Mouse (Mus musculus): ENCODE measurements at regions not wholly inside any gene's neighbourhood (a gene's known extent, or its start where the extent isn't known, plus 50 kb on each side); places are given as distances from the start of the nearest gene placed in this dataset.

- no peaks in the 10 kb centered on the region for H3K79me3 ChIP-seq (ENCODE audit: low read depth)
- H3K4me3 ChIP-seq (ENCODE audit: insufficient read depth, poor library complexity, severe bottlenecking) = no peak overlapping the region
- H3K36me3 ChIP-seq (ENCODE audit: control insufficient read depth, insufficient read depth) = no peaks in the 10 kb centered on the region
- TF ChIP-seq CEBPB (IDR thresholded peaks at IDR 0.05; ENCODE audit: low read depth) (no peak), FOSL1 (IDR thresholded peaks at IDR 0.05; ENCODE audit: insufficient read depth, low read length, poor library complexity, severe bottlenecking) (no peak), MYOD1 (IDR thresholded peaks at IDR 0.05; ENCODE audit: control insufficient read depth, insufficient read length, low read depth) (no peak), MAX (IDR thresholded peaks at IDR 0.05) (no peak), CTCF (IDR thresholded peaks at IDR 0.05; ENCODE audit: control insufficient read depth, insufficient read depth, insufficient read length) (no peak)
- no peaks in the 10 kb centered on the region for H3K79me2 ChIP-seq (ENCODE audit: control insufficient read depth, insufficient read depth)
- no peaks in the 10 kb centered on the region for H3K27me3 ChIP-seq (ENCODE audit: control insufficient read depth, insufficient read depth, insufficient read length)
- H3ac ChIP-seq (ENCODE audit: control insufficient read depth, insufficient read length, low read depth) = no peak overlapping the region
Measured at GRCm38 (mm10) chr17:69736379-69737096, 232.3 kb upstream of the Dlgap1 start.

- Histone ChIP-seq H3K36me3 (ENCODE audit: control insufficient read depth, insufficient read depth) (no peaks in the 10 kb centered on the region), H3K4me3 (ENCODE audit: insufficient read depth, poor library complexity, severe bottlenecking) (no peak overlapping the region), H3K27me3 (ENCODE audit: control insufficient read depth, insufficient read depth, insufficient read length) (peaks cover 5% of the 10 kb centered on the region), H3K79me2 (ENCODE audit: control insufficient read depth, insufficient read depth) (no peaks in the 10 kb centered on the region), H3ac (ENCODE audit: control insufficient read depth, insufficient read length, low read depth) (no peak overlapping the region), H3K79me3 (ENCODE audit: low read depth) (no peaks in the 10 kb centered on the region)
- TF ChIP-seq FOSL1 (IDR thresholded peaks at IDR 0.05; ENCODE audit: insufficient read depth, low read length, poor library complexity, severe bottlenecking) (no peak), MAX (IDR thresholded peaks at IDR 0.05) (no peak), MYOG (IDR thresholded peaks at IDR 0.05; ENCODE audit: control insufficient read depth, extremely low read depth, insufficient read length) (no peak), USF1 (IDR thresholded peaks at IDR 0.05; ENCODE audit: low read depth) (no peak), MYOD1 (IDR thresholded peaks at IDR 0.05; ENCODE audit: control insufficient read depth, insufficient read length, low read depth) (no peak), CTCF (IDR thresholded peaks at IDR 0.05; ENCODE audit: control insufficient read depth, insufficient read depth, insufficient read length) (no peak), CEBPB (IDR thresholded peaks at IDR 0.05; ENCODE audit: low read depth) (no peak)
Measured at GRCm38 (mm10) chr17:69769002-69769421, 199.9 kb upstream of the Dlgap1 start.

GRCm38 (mm10) chr17:69770046-69770445 is 198.8 kb upstream of the Dlgap1 start:
- H3ac ChIP-seq (ENCODE audit: control insufficient read depth, insufficient read length, low read depth) = no peak overlapping the region
- no peaks in the 10 kb centered on the region for H3K79me3 ChIP-seq (ENCODE audit: low read depth)
- H3K79me2 ChIP-seq (ENCODE audit: control insufficient read depth, insufficient read depth) = no peaks in the 10 kb centered on the region
- no peaks in the 10 kb centered on the region for H3K36me3 ChIP-seq (ENCODE audit: control insufficient read depth, insufficient read depth)
- H3K27me3 ChIP-seq (ENCODE audit: control insufficient read depth, insufficient read depth, insufficient read length) = peaks cover 5% of the 10 kb centered on the region
- H3K4me3 ChIP-seq (ENCODE audit: insufficient read depth, poor library complexity, severe bottlenecking) = no peak overlapping the region
- TF ChIP-seq MYOG (IDR thresholded peaks at IDR 0.05; ENCODE audit: control insufficient read depth, extremely low read depth, insufficient read length) = no peak
- no peak for TF ChIP-seq FOSL1 (IDR thresholded peaks at IDR 0.05; ENCODE audit: insufficient read depth, low read length, poor library complexity, severe bottlenecking)
- no peak for TF ChIP-seq USF1 (IDR thresholded peaks at IDR 0.05; ENCODE audit: low read depth)
- TF ChIP-seq MAX (IDR thresholded peaks at IDR 0.05) = no peak
- no peak for TF ChIP-seq CTCF (IDR thresholded peaks at IDR 0.05; ENCODE audit: control insufficient read depth, insufficient read depth, insufficient read length)
- no peak for TF ChIP-seq MYOD1 (IDR thresholded peaks at IDR 0.05; ENCODE audit: control insufficient read depth, insufficient read length, low read depth)

- Histone ChIP-seq H3ac (ENCODE audit: control insufficient read depth, insufficient read length, low read depth) (no peak overlapping the region), H3K27me3 (ENCODE audit: control insufficient read depth, insufficient read depth, insufficient read length) (no peaks in the 10 kb centered on the region), H3K79me3 (ENCODE audit: low read depth) (no peaks in the 10 kb centered on the region), H3K36me3 (ENCODE audit: control insufficient read depth, insufficient read depth) (no peaks in the 10 kb centered on the region), H3K4me3 (ENCODE audit: insufficient read depth, poor library complexity, severe bottlenecking) (no peak overlapping the region), H3K79me2 (ENCODE audit: control insufficient read depth, insufficient read depth) (no peaks in the 10 kb centered on the region)
- TF ChIP-seq USF1 (IDR thresholded peaks at IDR 0.05; ENCODE audit: low read depth) (no peak), MAX (IDR thresholded peaks at IDR 0.05) (no peak), MYOD1 (IDR thresholded peaks at IDR 0.05; ENCODE audit: control insufficient read depth, insufficient read length, low read depth) (no peak), MYOG (IDR thresholded peaks at IDR 0.05; ENCODE audit: control insufficient read depth, extremely low read depth, insufficient read length) (no peak), FOSL1 (IDR thresholded peaks at IDR 0.05; ENCODE audit: insufficient read depth, low read length, poor library complexity, severe bottlenecking) (no peak), CEBPB (IDR thresholded peaks at IDR 0.05; ENCODE audit: low read depth) (no peak), CTCF (IDR thresholded peaks at IDR 0.05; ENCODE audit: control insufficient read depth, insufficient read depth, insufficient read length) (no peak)
Measured at GRCm38 (mm10) chr17:69781201-69781600, 187.7 kb upstream of the Dlgap1 start.

GRCm38 (mm10) chr17:69786985-69787384 is 181.9 kb upstream of the Dlgap1 start:
- H3ac ChIP-seq (ENCODE audit: control insufficient read depth, insufficient read length, low read depth) = no peak overlapping the region
- no peak for TF ChIP-seq FOSL1 (IDR thresholded peaks at IDR 0.05; ENCODE audit: insufficient read depth, low read length, poor library complexity, severe bottlenecking)
- TF ChIP-seq CEBPB (IDR thresholded peaks at IDR 0.05; ENCODE audit: low read depth) = no peak
- TF ChIP-seq MAX (IDR thresholded peaks at IDR 0.05) = no peak
- TF ChIP-seq MYOD1 (IDR thresholded peaks at IDR 0.05; ENCODE audit: control insufficient read depth, insufficient read length, low read depth) = no peak
- no peak for TF ChIP-seq CTCF (IDR thresholded peaks at IDR 0.05; ENCODE audit: control insufficient read depth, insufficient read depth, insufficient read length)
- TF ChIP-seq MYOG (IDR thresholded peaks at IDR 0.05; ENCODE audit: control insufficient read depth, extremely low read depth, insufficient read length) = no peak
- TF ChIP-seq USF1 (IDR thresholded peaks at IDR 0.05; ENCODE audit: low read depth) = no peak
- no peaks in the 10 kb centered on the region for H3K79me2 ChIP-seq (ENCODE audit: control insufficient read depth, insufficient read depth)
- no peaks in the 10 kb centered on the region for H3K27me3 ChIP-seq (ENCODE audit: control insufficient read depth, insufficient read depth, insufficient read length)
- no peaks in the 10 kb centered on the region for H3K36me3 ChIP-seq (ENCODE audit: control insufficient read depth, insufficient read depth)
- H3K4me3 ChIP-seq (ENCODE audit: insufficient read depth, poor library complexity, severe bottlenecking) = no peak overlapping the region
- no peaks in the 10 kb centered on the region for H3K79me3 ChIP-seq (ENCODE audit: low read depth)

Data from C2C12 (cell line).